Mouse (Mus musculus) liver, embryonic 14.5 days (tissue): Measurements from ENCODE around the gene Cc2d2b.

Experiments
- CTCF ChIP-seq: IDR thresholded peaks from 2 replicates; pipeline ENCODE4 v1.5.1; 2016; ENCODE audit warnings: antibody characterized with exemption, low read depth, control low read depth
- EP300 ChIP-seq: IDR thresholded peaks from 2 replicates; pipeline ENCODE4 v1.6.1; 2016; ENCODE audit warnings: antibody characterized with exemption, low read depth

- TF ChIP-seq CTCF (peak; percentile 43), EP300 (peak; percentile 93)
These were observed 64.8 kb downstream of the Cc2d2b start for GRCm38 (mm10) chr19:40813385-40813784.
